Mouse (Mus musculus) intestine, embryonic 14.5 days (tissue): ENCODE data around the gene Arl4a. TPM values are rescaled to one million over a fixed set of nuclear protein-coding genes. Genes with fewer than 3 reads are reported as not detected.

Experiments used
- ATAC-seq: fragments of 200-750 bp; cut with Nextera tagmentation; replicated peaks from 2 replicates; pipeline ENCODE4 v1.8.0; 2017; ENCODE audit warnings: low read depth, moderate number of reproducible peaks, moderate TSS enrichment, moderate library complexity; ENCODE audit not compliant: low FRiP score, low TSS enrichment
- DNase-seq: peaks from one replicate; pipeline ENCODE4 v3.0.0-alpha.2; 2018; ENCODE audit warnings: low spot score
- H3K27ac ChIP-seq: fragments of 300-500 bp; sonication (generic); 2 replicates; pipeline ENCODE4 v1.5.1; 2014; ENCODE audit warnings: low read depth, mild to moderate bottlenecking, control low read depth
- H3K27me3 ChIP-seq: fragments of 300-500 bp; sonication (generic); replicated peaks from 2 replicates; pipeline ENCODE4 v1.6.1; 2014; ENCODE audit warnings: low read length, control low read depth; ENCODE audit not compliant: control insufficient read depth, insufficient read depth
- H3K36me3 ChIP-seq: fragments of 300-500 bp; sonication (generic); 2 replicates; pipeline ENCODE4 v1.6.1; 2014; ENCODE audit warnings: low read length, control low read depth; ENCODE audit not compliant: control insufficient read depth, insufficient read depth
- H3K4me1 ChIP-seq: fragments of 300-500 bp; sonication (generic); replicated peaks from 2 replicates; pipeline ENCODE4 v1.6.1; 2014; ENCODE audit warnings: low read length, control low read depth, mixed read lengths; ENCODE audit not compliant: control insufficient read depth, insufficient read depth
- H3K4me2 ChIP-seq: fragments of 300-500 bp; sonication (generic); 2 replicates; pipeline ENCODE4 v1.6.1; 2014; ENCODE audit warnings: low read length
- H3K4me3 ChIP-seq: fragments of 300-500 bp; sonication (generic); 2 replicates; pipeline ENCODE4 v1.5.1; 2014; ENCODE audit warnings: low read depth, low read length, control low read depth, mixed read lengths
- H3K9ac ChIP-seq: fragments of 300-500 bp; sonication (generic); 2 replicates; pipeline ENCODE4 v1.6.1; 2014; ENCODE audit warnings: mild to moderate bottlenecking, low read length
- H3K9me3 ChIP-seq: fragments of 300-500 bp; sonication (generic); 2 replicates; pipeline ENCODE4 v1.6.1; 2016; ENCODE audit warnings: low read length, control low read depth; ENCODE audit not compliant: control insufficient read depth
- WGBS: fragments of 180-500 bp; shearing (Covaris S2); extraction: QIAGEN DNeasy Blood & Tissue Kit; methylation state at CpG from one replicate; pipeline ENCODE4 v1.1.7; 2014; 5-methylcytosine and 5-hydroxymethylcytosine counted together
- polyA plus RNA-seq: library from polyadenylated mRNA; unstranded; fragments of >200 nt; fragmentation: Nextera tagmentation; extraction: Ambion mirVana; gene quantifications from 2 replicates; pipeline ENCODE4 v1.2.1, GENCODE M21; 2014

The Arl4a gene
- polyA plus RNA-seq, 1 experiment from 2014 or later = 57.7 TPM

GRCm38 (mm10) chr12:40017955-40018505 is 19.8 kb downstream of the Arl4a start:
- no peak overlapping the region for H3K9ac ChIP-seq
- H3K4me2 ChIP-seq = no peak overlapping the region
- WGBS = 67% methylated on average over 6 of the region's 6 CpGs
- H3K4me1 ChIP-seq = peaks cover 4% of the 10 kb centered on the region; the same call in 1 of the 2 replicates
- ATAC-seq (no peak), DNase-seq (no peak)
- H3K27me3 ChIP-seq = no peaks in the 10 kb centered on the region
- no peak overlapping the region for H3K27ac ChIP-seq
- no peak overlapping the region for H3K4me3 ChIP-seq
- H3K9me3 ChIP-seq = no peaks in the 10 kb centered on the region
- H3K36me3 ChIP-seq = no peaks in the 10 kb centered on the region

- WGBS = 9% methylated on average over 19 of the region's 19 CpGs
- DNase-seq = peak; percentile 79
- H3K9ac ChIP-seq = peak overlapping the region; percentile 31; the same call in 1 of the 2 replicates
- H3K36me3 ChIP-seq = no peaks in the 10 kb centered on the region
- peak overlapping the region; percentile 23 for H3K4me3 ChIP-seq
- peak overlapping the region; percentile 44 for H3K4me2 ChIP-seq
- no peaks in the 10 kb centered on the region for H3K27me3 ChIP-seq
- H3K9me3 ChIP-seq = no peaks in the 10 kb centered on the region
- peak; percentile 91 for ATAC-seq
- H3K4me1 ChIP-seq = peaks cover 4% of the 10 kb centered on the region; the same call in 1 of the 2 replicates
- peak overlapping the region; percentile 72; the same call in 1 of the 2 replicates for H3K27ac ChIP-seq
These were observed 21.0 kb downstream of the Arl4a start for GRCm38 (mm10) chr12:40016648-40017460.

GRCm38 (mm10) chr12:40016068-40016467 is 21.8 kb downstream of the Arl4a start:
- WGBS = 80% methylated on average over 9 of the region's 9 CpGs
- Histone ChIP-seq H3K9ac (no peak overlapping the region), H3K4me3 (no peak overlapping the region), H3K27me3 (no peaks in the 10 kb centered on the region), H3K4me1 (peaks cover 4% of the 10 kb centered on the region; the same call in 1 of the 2 replicates), H3K9me3 (no peaks in the 10 kb centered on the region), H3K27ac (no peak overlapping the region), H3K36me3 (no peaks in the 10 kb centered on the region), H3K4me2 (no peak overlapping the region; the same call in 1 of the 2 replicates)
- ATAC-seq = no peak
- no peak for DNase-seq

GRCm38 (mm10) chr12:40009866-40010265 is 28.0 kb downstream of the Arl4a start:
- no peak overlapping the region for H3K27ac ChIP-seq
- no peaks in the 10 kb centered on the region for H3K9me3 ChIP-seq
- H3K4me1 ChIP-seq = no peaks in the 10 kb centered on the region
- no peak overlapping the region for H3K4me3 ChIP-seq
- H3K36me3 ChIP-seq = no peaks in the 10 kb centered on the region
- WGBS = 55% methylated on average over 2 of the region's 2 CpGs
- ATAC-seq = no peak
- H3K9ac ChIP-seq = no peak overlapping the region
- DNase-seq = no peak
- no peaks in the 10 kb centered on the region for H3K27me3 ChIP-seq
- H3K4me2 ChIP-seq = no peak overlapping the region

GRCm38 (mm10) chr12:40008459-40008858 is 29.4 kb downstream of the Arl4a start:
- Histone ChIP-seq H3K36me3 (no peaks in the 10 kb centered on the region), H3K9ac (no peak overlapping the region), H3K4me3 (no peak overlapping the region), H3K4me2 (no peak overlapping the region), H3K27me3 (no peaks in the 10 kb centered on the region), H3K4me1 (no peaks in the 10 kb centered on the region), H3K9me3 (no peaks in the 10 kb centered on the region), H3K27ac (no peak overlapping the region)
- DNase-seq = no peak
- ATAC-seq = no peak
- 73% methylated on average over 3 of the region's 3 CpGs for WGBS

- ATAC-seq (no peak), DNase-seq (no peak)
- Histone ChIP-seq H3K4me2 (no peak overlapping the region), H3K27ac (no peak overlapping the region), H3K4me1 (no peaks in the 10 kb centered on the region), H3K27me3 (no peaks in the 10 kb centered on the region), H3K4me3 (no peak overlapping the region), H3K9ac (no peak overlapping the region), H3K36me3 (no peaks in the 10 kb centered on the region), H3K9me3 (no peaks in the 10 kb centered on the region)
- 67% methylated on average over 2 of the region's 2 CpGs for whole genome bisulfite sequencing
These were observed 33.1 kb downstream of the Arl4a start for GRCm38 (mm10) chr12:40004766-40005165.

GRCm38 (mm10) chr12:39998853-39999195 is 39.0 kb downstream of the Arl4a start:
- 0 out of 2 replicates have a peak, but pooled peaks cover 5% of the 10 kb centered on the region for H3K4me1 ChIP-seq
- whole genome bisulfite sequencing = 48% methylated on average over 4 of the region's 4 CpGs
- no peak overlapping the region for H3K9ac ChIP-seq
- no peak overlapping the region for H3K4me2 ChIP-seq
- no peaks in the 10 kb centered on the region for H3K9me3 ChIP-seq
- H3K27ac ChIP-seq = no peak overlapping the region
- DNase-seq (no peak), ATAC-seq (no peak)
- H3K4me3 ChIP-seq = no peak overlapping the region
- H3K36me3 ChIP-seq = no peaks in the 10 kb centered on the region
- H3K27me3 ChIP-seq = no peaks in the 10 kb centered on the region

- no peaks in the 10 kb centered on the region for H3K9me3 ChIP-seq
- 21% methylated on average over 9 of the region's 9 CpGs for WGBS
- no peak overlapping the region for H3K4me2 ChIP-seq
- no peak for ATAC-seq
- no peaks in the 10 kb centered on the region for H3K36me3 ChIP-seq
- no peak for DNase-seq
- no peak overlapping the region for H3K4me3 ChIP-seq
- no peak overlapping the region for H3K27ac ChIP-seq
- 0 out of 2 replicates have a peak, but pooled peaks cover 5% of the 10 kb centered on the region for H3K4me1 ChIP-seq
- no peaks in the 10 kb centered on the region for H3K27me3 ChIP-seq
- H3K9ac ChIP-seq = no peak overlapping the region
These were observed 39.6 kb downstream of the Arl4a start for GRCm38 (mm10) chr12:39998070-39998852.
